Mouse (Mus musculus) liver, embryonic 12.5 days (tissue): Measurements from ENCODE around the gene Runx1. TPM values are rescaled to one million over a fixed set of nuclear protein-coding genes. Genes with fewer than 3 reads are reported as not detected.

ENCODE experiments used
- ATAC-seq: fragments of 200-750 bp; cut with Nextera tagmentation; 2 replicates; pipeline ENCODE4 v1.8.0; 2017; ENCODE audit warnings: moderate number of reproducible peaks, mild to moderate bottlenecking, moderate library complexity
- H3K27ac ChIP-seq: fragments of 300-500 bp; sonication (generic); 2 replicates; pipeline ENCODE4 v1.5.1; 2016; ENCODE audit warnings: mild to moderate bottlenecking
- H3K27me3 ChIP-seq: fragments of 300-500 bp; sonication (generic); replicated peaks from 2 replicates; pipeline ENCODE4 v1.6.1; 2016; ENCODE audit warnings: mild to moderate bottlenecking, moderate library complexity
- H3K36me3 ChIP-seq: fragments of 300-500 bp; sonication (generic); 2 replicates; pipeline ENCODE4 v1.6.1; 2016; ENCODE audit warnings: mild to moderate bottlenecking, moderate library complexity
- H3K4me1 ChIP-seq: fragments of 300-500 bp; sonication (generic); 2 replicates; pipeline ENCODE4 v1.6.1; 2016
- H3K4me2 ChIP-seq: fragments of 300-500 bp; sonication (generic); 2 replicates; pipeline ENCODE4 v1.6.1; 2016; ENCODE audit warnings: mild to moderate bottlenecking, moderate library complexity
- H3K4me3 ChIP-seq: fragments of 300-500 bp; sonication (generic); 2 replicates; pipeline ENCODE4 v1.5.1; 2016; ENCODE audit warnings: mild to moderate bottlenecking, moderate library complexity
- H3K9ac ChIP-seq: fragments of 300-500 bp; sonication (generic); 2 replicates; pipeline ENCODE4 v1.6.1; 2016; ENCODE audit warnings: mild to moderate bottlenecking, moderate library complexity
- H3K9me3 ChIP-seq: fragments of 300-500 bp; sonication (generic); replicated peaks from 2 replicates; pipeline ENCODE4 v1.6.1; 2016; ENCODE audit warnings: mild to moderate bottlenecking, moderate library complexity
- WGBS: fragments of 180-500 bp; shearing (Covaris S2); methylation state at CpG from one replicate; pipeline ENCODE4 v1.1.7; 2016; ENCODE audit not compliant: insufficient replicate concordance; 5-methylcytosine and 5-hydroxymethylcytosine counted together
- polyA plus RNA-seq: library from polyadenylated mRNA; unstranded; fragments of >200 nt; fragmentation: Nextera tagmentation; extraction: Ambion mirVana; gene quantifications from 2 replicates; pipeline ENCODE4 v1.2.1, GENCODE M21; 2016

Gene Runx1
- polyA plus RNA-seq, 1 experiment from 2014 or later = 11.7 TPM

GRCm38 (mm10) chr16:92852276-92852675 is 26.3 kb upstream of the Runx1 start:
- Histone ChIP-seq H3K4me3 (no peak overlapping the region), H3K4me1 (no peaks in the 10 kb centered on the region), H3K27ac (no peak overlapping the region), H3K9ac (no peak overlapping the region), H3K9me3 (no peaks in the 10 kb centered on the region), H3K4me2 (no peak overlapping the region), H3K27me3 (peaks cover 7% of the 10 kb centered on the region; the same call in 1 of the 2 replicates), H3K36me3 (no peaks in the 10 kb centered on the region)
- WGBS = 63% methylated on average over 6 of the region's 6 CpGs
- ATAC-seq = no peak

- Histone ChIP-seq H3K27me3 (peaks cover 7% of the 10 kb centered on the region), H3K9ac (no peak overlapping the region), H3K9me3 (no peaks in the 10 kb centered on the region), H3K36me3 (no peaks in the 10 kb centered on the region), H3K4me1 (no peaks in the 10 kb centered on the region), H3K4me3 (no peak overlapping the region), H3K27ac (no peak overlapping the region), H3K4me2 (no peak overlapping the region)
- WGBS = 63% methylated on average over 3 of the region's 3 CpGs
- ATAC-seq = no peak
Observed at GRCm38 (mm10) chr16:92850416-92850815, 24.5 kb upstream of the Runx1 start.

DNA sequence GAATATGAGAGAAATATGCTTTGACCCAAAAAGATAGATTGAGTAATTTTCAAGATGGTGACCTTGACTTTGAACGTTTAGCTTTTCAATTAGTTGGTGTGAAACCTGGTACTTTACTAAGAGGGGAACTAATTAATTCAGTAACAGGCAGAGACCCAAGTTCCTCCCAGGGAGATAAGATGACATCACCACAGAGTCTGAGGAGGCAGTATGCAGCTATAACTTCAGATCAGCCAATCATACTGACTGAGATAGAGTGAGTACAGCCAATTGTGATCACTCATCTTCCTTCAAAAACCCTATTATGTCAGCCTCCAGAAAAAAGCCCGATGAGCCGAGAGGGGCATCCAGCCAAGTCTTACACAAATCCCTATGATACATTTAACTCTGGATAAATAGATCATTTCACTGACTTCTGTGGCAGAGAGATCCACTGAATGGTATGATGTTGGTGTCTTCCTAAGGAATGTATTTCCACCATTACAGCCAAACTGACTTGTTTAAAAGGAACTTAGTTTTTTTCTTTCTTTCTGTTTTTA is 21.9 kb upstream of the Runx1 start:
- ATAC-seq = no peak
- 69% methylated on average over 3 of the region's 3 CpGs for WGBS
- no peak overlapping the region for H3K27ac ChIP-seq

GRCm38 (mm10) chr16:92845244-92846225 is 19.6 kb upstream of the Runx1 start:
- Histone ChIP-seq H3K27me3 (no peaks in the 10 kb centered on the region; the same call in 1 of the 2 replicates), H3K27ac (no peak overlapping the region), H3K4me2 (no peak overlapping the region), H3K4me3 (no peak overlapping the region), H3K9ac (no peak overlapping the region), H3K4me1 (no peaks in the 10 kb centered on the region), H3K36me3 (no peaks in the 10 kb centered on the region), H3K9me3 (no peaks in the 10 kb centered on the region)
- WGBS = 69% methylated on average over 26 of the region's 26 CpGs
- no peak for ATAC-seq

More for the DNA sequence above, 21.9 kb upstream of the Runx1 start:
- Histone ChIP-seq H3K4me2 (no peak overlapping the region), H3K9ac (no peak overlapping the region), H3K36me3 (no peaks in the 10 kb centered on the region), H3K9me3 (no peaks in the 10 kb centered on the region), H3K4me3 (no peak overlapping the region), H3K4me1 (no peaks in the 10 kb centered on the region), H3K27me3 (peaks cover 7% of the 10 kb centered on the region)

DNA sequence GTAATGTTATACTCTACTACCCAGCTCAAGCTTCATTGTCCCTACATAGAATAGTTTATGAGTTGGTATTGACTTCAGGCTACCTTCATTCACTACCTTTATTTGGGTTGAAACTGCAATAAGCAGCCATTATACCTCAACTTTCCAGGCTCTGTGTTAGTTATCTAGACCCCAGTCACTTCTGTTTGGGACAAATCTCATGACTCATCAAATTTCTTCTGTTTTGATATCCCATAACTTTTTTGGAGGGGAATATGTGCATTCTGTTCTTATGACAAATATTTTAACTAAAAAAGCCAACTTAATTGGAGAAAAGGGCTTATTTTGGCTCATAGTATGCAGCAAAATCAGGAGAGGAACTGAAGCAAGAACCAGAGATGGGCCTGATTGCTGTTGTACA is 12.8 kb upstream of the Runx1 start:
- no peaks in the 10 kb centered on the region for H3K27me3 ChIP-seq
- no peak overlapping the region for H3K27ac ChIP-seq
- H3K4me1 ChIP-seq = no peaks in the 10 kb centered on the region
- ATAC-seq = no peak
- no peak overlapping the region for H3K9ac ChIP-seq
- no peaks in the 10 kb centered on the region for H3K9me3 ChIP-seq
- no peaks in the 10 kb centered on the region for H3K36me3 ChIP-seq
- H3K4me3 ChIP-seq = no peak overlapping the region
- no peak overlapping the region for H3K4me2 ChIP-seq

DNA sequence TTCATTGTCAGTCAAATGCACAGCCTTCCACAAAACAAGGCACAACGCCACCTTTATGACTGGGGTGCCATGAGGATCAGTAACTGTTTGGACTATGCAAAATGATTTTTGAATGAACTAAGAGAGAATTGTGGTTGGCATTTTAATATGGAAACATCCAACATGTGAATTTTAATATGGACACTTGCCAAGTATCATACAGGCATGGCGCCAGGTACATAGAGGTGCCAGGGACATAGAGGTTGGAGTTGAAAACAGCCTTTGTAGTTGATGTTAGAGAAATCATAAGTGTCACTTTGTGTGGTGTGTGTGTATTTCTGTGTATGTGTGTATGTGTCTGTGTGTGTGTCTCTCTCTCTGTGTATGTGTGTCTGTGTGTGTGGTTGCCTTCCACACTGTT is 5.4 kb upstream of the Runx1 start:
- WGBS = 69% methylated on average over 2 of the region's 2 CpGs
- Histone ChIP-seq H3K27ac (no peak overlapping the region), H3K4me3 (no peak overlapping the region), H3K36me3 (no peaks in the 10 kb centered on the region), H3K4me2 (no peak overlapping the region), H3K27me3 (peaks cover 7% of the 10 kb centered on the region; the same call in 1 of the 2 replicates), H3K9me3 (no peaks in the 10 kb centered on the region), H3K4me1 (peaks cover 11% of the 10 kb centered on the region), H3K9ac (no peak overlapping the region)
- no peak for ATAC-seq

DNA sequence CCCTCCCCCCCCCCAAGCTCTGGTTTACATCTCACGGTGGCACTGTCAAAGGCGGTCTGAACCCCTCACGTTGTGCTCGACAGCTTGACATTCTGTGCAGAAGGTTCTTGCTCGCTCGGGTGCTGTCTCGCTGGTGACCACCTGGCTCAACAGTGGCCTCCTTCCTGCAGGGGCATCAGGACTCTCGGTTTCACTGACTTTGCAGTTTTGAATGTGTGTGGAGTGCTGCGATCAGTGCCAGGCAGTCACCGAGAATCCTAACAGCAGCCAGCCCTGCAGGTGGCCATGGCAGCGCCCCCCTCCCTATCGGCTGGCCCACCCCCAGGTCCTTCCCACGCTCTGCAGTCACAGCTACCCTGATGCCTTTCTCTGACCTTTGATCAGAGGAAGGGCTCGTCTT is 4.5 kb upstream of the Runx1 start:
- Histone ChIP-seq H3K9me3 (no peaks in the 10 kb centered on the region), H3K4me3 (no peak overlapping the region), H3K36me3 (no peaks in the 10 kb centered on the region), H3K27me3 (peaks cover 7% of the 10 kb centered on the region; the same call in 1 of the 2 replicates), H3K9ac (no peak overlapping the region), H3K4me2 (no peak overlapping the region), H3K4me1 (peaks cover 14% of the 10 kb centered on the region), H3K27ac (no peak overlapping the region)
- no peak for ATAC-seq
- 53% methylated on average over 14 of the region's 14 CpGs for WGBS

DNA sequence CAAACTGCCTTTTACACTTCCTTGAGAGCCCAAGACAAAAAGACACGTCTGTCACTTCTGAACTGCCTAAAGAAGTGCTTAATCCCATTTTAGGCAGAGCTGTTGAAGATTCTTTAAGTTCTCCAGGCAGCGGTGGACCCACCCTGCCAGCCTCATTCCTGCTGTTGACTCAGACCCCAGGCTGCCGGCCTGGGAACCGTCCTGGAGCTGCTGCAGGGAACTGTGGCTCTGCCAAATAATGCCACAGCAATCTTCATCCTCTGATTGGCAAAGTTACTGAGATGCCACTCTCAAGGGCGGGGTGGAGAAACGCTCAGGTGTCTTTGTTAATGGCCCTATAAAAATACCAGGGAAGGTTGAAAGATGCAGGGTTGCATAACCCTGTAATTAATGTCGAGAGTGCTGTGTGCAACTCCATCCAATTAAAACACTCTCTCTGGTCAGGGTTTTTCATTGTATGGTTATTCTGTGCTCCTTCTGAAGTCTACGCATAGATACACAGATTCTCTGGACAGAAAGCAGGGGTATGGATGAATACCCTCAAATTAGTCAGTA is 2.4 kb upstream of the Runx1 start:
- Histone ChIP-seq H3K9ac (no peak overlapping the region), H3K4me3 (no peak overlapping the region), H3K4me2 (no peak overlapping the region), H3K4me1 (peaks cover 27% of the 10 kb centered on the region), H3K9me3 (no peaks in the 10 kb centered on the region), H3K27me3 (peaks cover 4% of the 10 kb centered on the region; the same call in 1 of the 2 replicates), H3K27ac (no peak overlapping the region), H3K36me3 (no peaks in the 10 kb centered on the region)
- 64% methylated on average over 8 of the region's 8 CpGs for WGBS
- ATAC-seq = no peak

- no peak overlapping the region for H3K9ac ChIP-seq
- WGBS = 49% methylated on average over 7 of the region's 7 CpGs
- H3K4me3 ChIP-seq = no peak overlapping the region
- no peaks in the 10 kb centered on the region for H3K9me3 ChIP-seq
- H3K27me3 ChIP-seq = no peaks in the 10 kb centered on the region; the same call in 1 of the 2 replicates
- no peak overlapping the region for H3K4me2 ChIP-seq
- ATAC-seq = no peak
- no peaks in the 10 kb centered on the region for H3K36me3 ChIP-seq
- H3K4me1 ChIP-seq = peaks cover 33% of the 10 kb centered on the region
- H3K27ac ChIP-seq = no peak overlapping the region
Observed at GRCm38 (mm10) chr16:92827663-92828307, 1.8 kb upstream of the Runx1 start.

- 71% methylated on average over 6 of the region's 6 CpGs for WGBS
- Histone ChIP-seq H3K36me3 (no peaks in the 10 kb centered on the region), H3K9ac (no peak overlapping the region), H3K27ac (peak overlapping the region; percentile 95), H3K4me3 (no peak overlapping the region), H3K4me1 (peaks cover 44% of the 10 kb centered on the region), H3K4me2 (peak overlapping the region; percentile 79), H3K9me3 (no peaks in the 10 kb centered on the region), H3K27me3 (no peaks in the 10 kb centered on the region; the same call in 1 of the 2 replicates)
- no peak for ATAC-seq
Observed at GRCm38 (mm10) chr16:92826683-92827082, 734 bp upstream of the Runx1 start.

DNA sequence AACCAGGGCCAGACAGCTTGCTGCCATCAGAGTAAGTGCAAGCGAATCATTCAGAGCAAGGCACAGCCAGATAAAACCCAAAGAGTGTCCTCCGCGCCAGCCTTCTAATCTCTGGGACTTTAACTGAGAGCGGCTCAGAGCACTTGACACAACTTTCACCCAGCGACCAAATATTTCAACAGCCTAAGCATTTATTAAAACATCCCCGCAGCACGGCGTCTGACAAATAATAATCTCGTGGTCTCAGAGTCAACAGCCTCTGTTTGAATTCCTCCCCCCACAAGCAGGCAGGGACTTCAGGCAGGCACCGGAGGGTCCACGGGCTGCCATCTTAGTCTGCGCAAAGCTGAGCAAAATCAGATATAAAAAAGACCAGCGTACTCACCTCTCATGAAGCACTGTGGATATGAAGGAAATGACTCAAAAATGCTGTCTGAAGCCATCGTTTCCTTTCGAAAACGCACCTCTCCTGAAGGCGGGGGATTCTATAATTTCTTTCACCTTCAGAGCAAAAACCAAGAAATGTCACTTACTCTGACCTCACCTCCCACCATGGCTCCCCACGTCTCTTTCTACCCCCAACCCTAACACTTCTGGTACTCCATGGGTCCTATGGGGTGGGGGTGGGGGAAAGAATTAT is 625 bp downstream of the Runx1 start:
- Histone ChIP-seq H3K4me3 (peak overlapping the region; percentile 70), H3K9ac (peak overlapping the region; percentile 81), H3K36me3 (peaks cover 10% of the 10 kb centered on the region), H3K27me3 (no peaks in the 10 kb centered on the region; the same call in 1 of the 2 replicates), H3K4me1 (peaks cover 58% of the 10 kb centered on the region), H3K4me2 (peak overlapping the region; percentile 79), H3K27ac (peak overlapping the region; percentile 95), H3K9me3 (no peaks in the 10 kb centered on the region)
- peak; percentile 54 for ATAC-seq
- WGBS = 17% methylated on average over 18 of the region's 18 CpGs
